Mouse (Mus musculus) kidney, adult 2 months (tissue): ENCODE measurements around the gene Nexmif.

Experiments used
- CTCF ChIP-seq: fragments of 200-500 bp; conservative IDR thresholded peaks from 2 replicates; pipeline ENCODE4 v1.5.1; 2011; ENCODE audit warnings: low read depth, mild to moderate bottlenecking, control low read depth, low read length, moderate library complexity, mixed read lengths; ENCODE audit not compliant: insufficient read depth, insufficient read length
- POLR2A ChIP-seq: fragments of 200-500 bp; IDR thresholded peaks from one replicate; pipeline ENCODE4 v1.6.1; 2011; ENCODE audit warnings: low read depth, low read length, control low read depth

GRCm38 (mm10) chrX:104199611-104200387 lies 1.2 kb downstream of the Nexmif start:
- TF ChIP-seq CTCF = no peak
- TF ChIP-seq POLR2A = no peak
